Mouse (Mus musculus) kidney, embryonic 14.5 days (tissue): ENCODE data around the gene Pcsk6. TPM values are rescaled to one million over a fixed set of nuclear protein-coding genes. Genes with fewer than 3 reads are reported as not detected.
A peak's percentile ranks its signal among the peaks of the same experiment; 100 is the strongest.

Experiments used
- ATAC-seq: fragments of 200-750 bp; cut with Nextera tagmentation; 2 replicates; pipeline ENCODE4 v1.8.0; 2017; ENCODE audit warnings: moderate number of reproducible peaks, mild to moderate bottlenecking, moderate TSS enrichment, moderate library complexity; ENCODE audit not compliant: low FRiP score, low TSS enrichment
- H3K27ac ChIP-seq: fragments of 300-500 bp; sonication (generic); 2 replicates; pipeline ENCODE4 v1.5.1; 2014; ENCODE audit warnings: low read depth, mild to moderate bottlenecking, low read length, moderate library complexity, mixed read lengths
- H3K27me3 ChIP-seq: fragments of 300-500 bp; sonication (generic); 2 replicates; pipeline ENCODE4 v1.6.1; 2014; ENCODE audit warnings: mild to moderate bottlenecking, low read length; ENCODE audit not compliant: control insufficient read depth, insufficient read depth
- H3K36me3 ChIP-seq: fragments of 300-500 bp; sonication (generic); 2 replicates; pipeline ENCODE4 v1.6.1; 2014; ENCODE audit warnings: low read length, mixed read lengths; ENCODE audit not compliant: control insufficient read depth, insufficient read depth
- H3K4me1 ChIP-seq: fragments of 300-500 bp; sonication (generic); 2 replicates; pipeline ENCODE4 v1.6.1; 2014; ENCODE audit warnings: low read length, mixed read lengths; ENCODE audit not compliant: control insufficient read depth, insufficient read depth
- H3K4me2 ChIP-seq: fragments of 300-500 bp; sonication (generic); replicated peaks from 2 replicates; pipeline ENCODE4 v1.6.1; 2014; ENCODE audit warnings: low read depth, mild to moderate bottlenecking, low read length
- H3K4me3 ChIP-seq: fragments of 300-500 bp; sonication (generic); 2 replicates; pipeline ENCODE4 v1.5.1; 2014; ENCODE audit warnings: mild to moderate bottlenecking, low read length
- H3K9ac ChIP-seq: fragments of 300-500 bp; sonication (generic); 2 replicates; pipeline ENCODE4 v1.6.1; 2014; ENCODE audit warnings: low read depth, mild to moderate bottlenecking, low read length, moderate library complexity
- H3K9me3 ChIP-seq: fragments of 300-500 bp; sonication (generic); 2 replicates; pipeline ENCODE4 v1.6.1; 2016; ENCODE audit warnings: low read length; ENCODE audit not compliant: control insufficient read depth
- WGBS: fragments of 180-500 bp; shearing (Covaris S2); extraction: QIAGEN DNeasy Blood & Tissue Kit; methylation state at CpG from one replicate; pipeline ENCODE4 v1.1.7; 2014; 5-methylcytosine and 5-hydroxymethylcytosine counted together
- polyA plus RNA-seq: library from polyadenylated mRNA; unstranded; fragments of >200 nt; fragmentation: Nextera tagmentation; extraction: Ambion mirVana; gene quantifications from 2 replicates; pipeline ENCODE4 v1.2.1, GENCODE M21; 2014

Pcsk6 gene
- polyA plus RNA-seq, 1 experiment from 2014 or later: 2.9 TPM

- Histone ChIP-seq H3K4me3 (no peak overlapping the region), H3K27ac (no peak overlapping the region), H3K36me3 (no peaks in the 10 kb centered on the region), H3K4me1 (0 out of 2 replicates have a peak, but pooled peaks cover 4% of the 10 kb centered on the region), H3K9ac (no peak overlapping the region), H3K9me3 (no peaks in the 10 kb centered on the region), H3K27me3 (no peaks in the 10 kb centered on the region), H3K4me2 (no peak overlapping the region)
- 85% methylated on average over 7 of the region's 7 CpGs for WGBS
- ATAC-seq: no peak
Observed at GRCm38 (mm10) chr7:65946397-65946796, 84.9 kb downstream of the Pcsk6 start.

- Histone ChIP-seq H3K27ac (no peak overlapping the region), H3K4me3 (no peak overlapping the region), H3K4me2 (no peak overlapping the region), H3K9ac (no peak overlapping the region), H3K9me3 (no peaks in the 10 kb centered on the region), H3K4me1 (0 out of 2 replicates have a peak, but pooled peaks cover 4% of the 10 kb centered on the region), H3K36me3 (no peaks in the 10 kb centered on the region), H3K27me3 (no peaks in the 10 kb centered on the region)
- 92% methylated on average over 11 of the region's 11 CpGs for WGBS
- ATAC-seq: no peak
Observed at GRCm38 (mm10) chr7:65948891-65949290, 87.4 kb downstream of the Pcsk6 start.

- H3K9me3 ChIP-seq: no peaks in the 10 kb centered on the region
- no peak overlapping the region for H3K27ac ChIP-seq
- 81% methylated on average over 4 of the region's 4 CpGs for WGBS
- H3K4me2 ChIP-seq: no peak overlapping the region
- H3K27me3 ChIP-seq: no peaks in the 10 kb centered on the region; the same call in 1 of the 2 replicates
- peaks cover 4% of the 10 kb centered on the region; the same call in 1 of the 2 replicates for H3K4me1 ChIP-seq
- no peak overlapping the region for H3K4me3 ChIP-seq
- H3K36me3 ChIP-seq: no peaks in the 10 kb centered on the region
- no peak overlapping the region for H3K9ac ChIP-seq
- ATAC-seq: no peak
Observed at GRCm38 (mm10) chr7:65954583-65954982, 93.0 kb downstream of the Pcsk6 start.

DNA sequence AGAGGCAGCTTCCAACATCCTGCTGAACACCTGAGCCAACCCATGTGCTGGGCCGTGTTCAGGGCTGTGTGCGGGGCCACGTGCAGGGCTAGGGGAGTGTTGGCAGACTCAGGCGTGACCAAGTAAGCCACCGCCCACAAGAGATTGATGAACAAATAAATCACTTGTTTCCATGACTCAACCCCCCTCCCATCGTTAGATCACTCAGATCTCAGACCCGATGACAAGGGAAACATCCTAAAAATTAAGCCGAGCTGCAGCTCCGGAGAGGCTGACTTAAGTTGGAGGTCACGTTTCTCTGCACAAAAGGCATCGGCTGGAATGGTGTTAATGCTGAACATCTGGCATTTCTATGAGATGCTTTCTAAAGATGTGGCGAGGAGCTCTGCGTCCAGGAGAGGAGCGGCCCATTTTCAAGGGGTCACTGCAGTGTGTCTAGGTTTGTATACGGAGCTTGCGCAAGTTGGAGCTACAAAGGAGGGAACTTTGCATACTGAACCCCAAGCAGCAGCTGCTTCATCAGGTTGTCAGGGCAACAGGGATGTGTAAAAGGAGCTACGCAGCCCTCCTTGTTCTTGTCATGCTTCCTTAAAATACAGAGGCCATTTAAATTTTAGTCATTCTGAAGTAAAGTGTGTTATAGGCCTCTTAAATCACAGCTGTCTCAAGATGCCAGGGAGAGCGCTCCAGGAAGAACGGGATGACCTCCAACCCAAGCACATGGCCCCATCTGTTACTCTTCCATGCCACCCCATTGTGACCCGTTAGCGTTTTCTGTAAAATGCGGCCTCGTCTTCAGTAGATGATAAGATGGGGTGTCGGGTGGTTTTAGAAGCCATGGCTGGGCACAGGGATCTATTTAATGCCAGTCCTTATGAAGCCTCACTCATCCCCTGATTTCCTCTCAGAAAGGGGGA lies 94.0 kb downstream of the Pcsk6 start:
- no peak overlapping the region for H3K4me2 ChIP-seq
- H3K9me3 ChIP-seq: no peaks in the 10 kb centered on the region
- H3K27me3 ChIP-seq: no peaks in the 10 kb centered on the region; the same call in 1 of the 2 replicates
- no peak overlapping the region for H3K4me3 ChIP-seq
- H3K9ac ChIP-seq: no peak overlapping the region
- ATAC-seq: 0 out of 2 replicates have a peak, but pooled peaks have one; percentile 32
- no peaks in the 10 kb centered on the region for H3K36me3 ChIP-seq
- H3K27ac ChIP-seq: no peak overlapping the region
- WGBS: 30% methylated on average over 24 of the region's 24 CpGs
- peaks cover 4% of the 10 kb centered on the region; the same call in 1 of the 2 replicates for H3K4me1 ChIP-seq

DNA sequence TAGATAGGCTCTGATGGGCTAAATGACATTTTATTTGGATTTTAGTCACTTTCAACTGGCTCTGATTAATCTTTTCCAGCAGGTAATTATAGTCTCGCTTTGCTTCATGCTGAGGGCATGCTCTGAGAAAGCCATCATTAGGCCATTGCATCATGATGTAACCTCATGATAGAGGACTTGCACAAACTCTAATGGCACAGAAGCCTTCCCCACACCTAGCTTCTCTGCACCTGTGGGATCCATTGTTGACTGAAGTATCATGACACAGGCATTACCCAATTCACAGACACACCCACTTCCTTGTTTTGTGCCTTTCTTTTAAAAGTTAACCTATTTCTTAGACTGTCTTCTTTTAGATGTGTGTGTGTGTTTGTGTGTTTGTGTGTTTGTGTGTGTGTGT lies 95.7 kb downstream of the Pcsk6 start:
- no peak overlapping the region for H3K4me2 ChIP-seq
- no peak overlapping the region for H3K4me3 ChIP-seq
- H3K27me3 ChIP-seq: no peaks in the 10 kb centered on the region; the same call in 1 of the 2 replicates
- H3K9me3 ChIP-seq: no peaks in the 10 kb centered on the region
- no peak overlapping the region for H3K9ac ChIP-seq
- no peak overlapping the region for H3K27ac ChIP-seq
- WGBS: 88% methylated on average over 1 of the region's 1 CpGs
- H3K36me3 ChIP-seq: no peaks in the 10 kb centered on the region
- no peak for ATAC-seq
- H3K4me1 ChIP-seq: peaks cover 4% of the 10 kb centered on the region; the same call in 1 of the 2 replicates

DNA sequence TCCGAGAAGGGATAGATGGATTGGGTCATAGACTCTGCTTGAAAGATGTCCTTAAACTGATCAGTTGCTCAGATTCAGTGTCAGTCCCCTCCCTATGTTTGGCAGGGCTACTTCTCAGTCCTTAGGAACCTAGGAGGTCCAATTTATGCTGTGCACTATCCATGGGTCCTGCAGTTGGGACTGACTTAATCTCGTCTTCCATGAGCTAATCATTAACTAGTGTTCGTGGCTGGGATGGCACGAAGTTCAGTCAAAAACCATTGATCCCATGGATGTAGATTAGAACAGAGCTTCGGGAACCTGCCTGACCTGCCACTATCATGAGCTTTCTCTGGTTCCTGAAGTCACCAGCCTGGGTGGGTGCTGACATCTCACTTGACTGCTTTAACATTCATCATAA lies 96.6 kb downstream of the Pcsk6 start:
- Histone ChIP-seq H3K4me1 (peaks cover 4% of the 10 kb centered on the region; the same call in 1 of the 2 replicates), H3K9me3 (no peaks in the 10 kb centered on the region), H3K36me3 (no peaks in the 10 kb centered on the region), H3K4me2 (no peak overlapping the region), H3K27me3 (no peaks in the 10 kb centered on the region; the same call in 1 of the 2 replicates), H3K4me3 (no peak overlapping the region), H3K27ac (no peak overlapping the region), H3K9ac (no peak overlapping the region)
- 70% methylated on average over 5 of the region's 5 CpGs for WGBS
- no peak for ATAC-seq

DNA sequence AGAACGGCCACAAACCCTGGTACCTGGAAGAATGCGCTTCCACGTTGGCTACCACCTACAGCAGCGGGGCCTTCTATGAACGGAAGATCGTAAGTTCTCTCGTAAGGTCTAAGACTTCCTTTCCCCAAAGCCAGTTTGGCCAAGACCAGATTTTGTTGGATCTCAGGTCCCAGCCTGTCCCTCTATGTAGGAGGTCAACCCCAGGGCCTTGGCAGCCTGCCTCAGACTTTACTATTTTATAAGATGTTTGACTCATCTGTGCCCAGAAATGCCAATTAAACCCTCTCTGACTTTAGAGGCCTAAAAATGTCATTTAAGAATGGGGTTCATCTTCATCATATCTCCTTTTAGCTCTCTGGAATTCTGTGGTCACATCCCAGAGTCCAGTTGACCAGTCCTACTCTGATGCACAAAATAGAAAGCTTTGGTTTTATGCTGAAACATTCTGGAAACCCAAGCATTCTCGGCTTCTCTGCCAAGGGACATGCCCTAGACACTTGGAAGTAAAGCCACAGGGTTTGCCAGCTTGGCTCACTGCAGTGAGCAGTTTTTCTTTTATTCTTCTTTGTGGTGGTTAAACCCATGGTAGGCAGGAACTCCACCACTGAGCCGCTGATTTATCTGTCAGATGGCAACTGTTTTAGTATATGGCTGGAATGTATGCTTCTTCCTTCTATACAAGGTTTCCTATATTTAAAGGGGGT lies 97.8 kb downstream of the Pcsk6 start:
- ATAC-seq: no peak
- Histone ChIP-seq H3K9ac (no peak overlapping the region), H3K36me3 (no peaks in the 10 kb centered on the region), H3K9me3 (no peaks in the 10 kb centered on the region), H3K27ac (no peak overlapping the region), H3K4me1 (peaks cover 4% of the 10 kb centered on the region; the same call in 1 of the 2 replicates), H3K4me3 (no peak overlapping the region), H3K4me2 (no peak overlapping the region), H3K27me3 (no peaks in the 10 kb centered on the region; the same call in 1 of the 2 replicates)
- WGBS: 96% methylated on average over 9 of the region's 9 CpGs

DNA sequence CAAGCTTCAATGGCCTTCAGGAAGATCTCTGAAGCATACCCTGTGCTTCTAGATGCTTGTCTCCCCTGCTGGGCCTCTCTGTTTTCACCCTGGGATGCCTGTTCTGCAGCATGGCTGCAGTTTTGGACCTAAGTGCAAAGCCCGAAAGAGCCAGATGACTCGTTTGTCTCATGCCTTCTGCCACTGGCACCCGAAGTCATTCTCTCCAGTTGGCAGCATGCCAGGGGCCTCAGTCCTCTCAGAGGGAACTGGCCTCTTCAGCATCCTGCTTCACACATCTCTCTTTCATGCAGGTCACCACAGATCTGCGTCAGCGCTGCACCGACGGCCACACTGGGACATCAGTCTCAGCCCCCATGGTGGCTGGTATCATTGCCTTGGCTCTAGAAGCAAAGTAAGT lies 101.1 kb downstream of the Pcsk6 start:
- H3K27ac ChIP-seq: no peak overlapping the region
- H3K9me3 ChIP-seq: no peaks in the 10 kb centered on the region
- H3K27me3 ChIP-seq: no peaks in the 10 kb centered on the region
- H3K4me1 ChIP-seq: no peaks in the 10 kb centered on the region
- no peak overlapping the region for H3K9ac ChIP-seq
- WGBS: 85% methylated on average over 7 of the region's 7 CpGs
- H3K36me3 ChIP-seq: no peaks in the 10 kb centered on the region
- no peak overlapping the region for H3K4me3 ChIP-seq
- H3K4me2 ChIP-seq: no peak overlapping the region
- ATAC-seq: no peak

DNA sequence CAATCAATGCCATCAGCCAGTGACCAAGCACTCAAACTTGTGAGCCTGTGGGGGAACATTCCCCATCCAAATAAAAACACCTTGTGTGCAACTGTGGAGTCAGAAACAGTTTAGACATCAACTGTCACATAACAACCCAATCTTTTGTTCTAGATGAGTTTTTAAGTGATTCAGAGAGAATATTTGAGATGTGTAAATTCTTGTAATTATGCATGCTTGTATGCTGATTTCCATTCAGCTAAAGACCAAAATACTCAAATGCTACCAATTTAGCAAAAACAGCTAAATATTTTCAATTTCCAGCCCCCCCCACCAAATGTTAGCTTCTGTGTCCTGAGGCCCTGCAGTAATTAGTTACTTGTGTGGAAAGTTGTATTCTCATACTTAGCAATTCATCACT lies 102.9 kb downstream of the Pcsk6 start:
- no peak for ATAC-seq
- no peaks in the 10 kb centered on the region for H3K9me3 ChIP-seq
- no peaks in the 10 kb centered on the region for H3K4me1 ChIP-seq
- H3K4me2 ChIP-seq: no peak overlapping the region
- H3K27me3 ChIP-seq: no peaks in the 10 kb centered on the region
- H3K4me3 ChIP-seq: no peak overlapping the region
- no peak overlapping the region for H3K27ac ChIP-seq
- no peaks in the 10 kb centered on the region for H3K36me3 ChIP-seq
- no peak overlapping the region for H3K9ac ChIP-seq
